Mouse (Mus musculus): ENCODE measurements around the gene Zmynd12. TPM values are rescaled to one million over a fixed set of nuclear protein-coding genes. Genes with fewer than 3 reads are reported as not detected.

Zmynd12 gene
- polyA plus RNA-seq, 1 experiment, result 0.53 TPM

GRCm38 (mm10) chr4:119417270-119417669 lies 5.3 kb upstream of the Zmynd12 start:
- no peak for TF ChIP-seq CTCF (IDR thresholded peaks at IDR 0.05; ENCODE audit: borderline replicate concordance, extremely low read depth, insufficient read depth, insufficient read length)
- TF ChIP-seq POLR2A (IDR thresholded peaks at IDR 0.05; ENCODE audit: borderline replicate concordance, extremely low read depth, insufficient read depth, insufficient read length, poor library complexity, severe bottlenecking), result no peak
- DNase-seq (ENCODE audit: low read depth), result no peak

- TF ChIP-seq POLR2A (IDR thresholded peaks at IDR 0.05; ENCODE audit: borderline replicate concordance, extremely low read depth, insufficient read depth, insufficient read length, poor library complexity, severe bottlenecking), result no peak
- TF ChIP-seq CTCF (IDR thresholded peaks at IDR 0.05; ENCODE audit: borderline replicate concordance, extremely low read depth, insufficient read depth, insufficient read length), result no peak
- DNase-seq (ENCODE audit: low read depth), result no peak
Measured at GRCm38 (mm10) chr4:119417894-119418293, 4.7 kb upstream of the Zmynd12 start.

GRCm38 (mm10) chr4:119421191-119421590 lies 1.4 kb upstream of the Zmynd12 start:
- TF ChIP-seq CTCF (IDR thresholded peaks at IDR 0.05; ENCODE audit: borderline replicate concordance, extremely low read depth, insufficient read depth, insufficient read length), result no peak
- TF ChIP-seq POLR2A (IDR thresholded peaks at IDR 0.05; ENCODE audit: borderline replicate concordance, extremely low read depth, insufficient read depth, insufficient read length, poor library complexity, severe bottlenecking), result no peak
- DNase-seq (ENCODE audit: low read depth), result no peak

- no peak for DNase-seq (ENCODE audit: low read depth)
- TF ChIP-seq CTCF (IDR thresholded peaks at IDR 0.05; ENCODE audit: borderline replicate concordance, extremely low read depth, insufficient read depth, insufficient read length), result no peak
- TF ChIP-seq POLR2A (IDR thresholded peaks at IDR 0.05; ENCODE audit: borderline replicate concordance, extremely low read depth, insufficient read depth, insufficient read length, poor library complexity, severe bottlenecking), result no peak
Measured at GRCm38 (mm10) chr4:119421921-119422293, 707 bp upstream of the Zmynd12 start.

GRCm38 (mm10) chr4:119425077-119425476 lies 2.5 kb downstream of the Zmynd12 start:
- TF ChIP-seq CTCF (IDR thresholded peaks at IDR 0.05; ENCODE audit: borderline replicate concordance, extremely low read depth, insufficient read depth, insufficient read length), result no peak
- no peak for TF ChIP-seq POLR2A (IDR thresholded peaks at IDR 0.05; ENCODE audit: borderline replicate concordance, extremely low read depth, insufficient read depth, insufficient read length, poor library complexity, severe bottlenecking)
- no peak for DNase-seq (ENCODE audit: low read depth)

GRCm38 (mm10) chr4:119425601-119426000 lies 3.0 kb downstream of the Zmynd12 start:
- no peak for TF ChIP-seq CTCF (IDR thresholded peaks at IDR 0.05; ENCODE audit: borderline replicate concordance, extremely low read depth, insufficient read depth, insufficient read length)
- TF ChIP-seq POLR2A (IDR thresholded peaks at IDR 0.05; ENCODE audit: borderline replicate concordance, extremely low read depth, insufficient read depth, insufficient read length, poor library complexity, severe bottlenecking), result no peak
- DNase-seq (ENCODE audit: low read depth), result no peak

- no peak for DNase-seq (ENCODE audit: low read depth)
- TF ChIP-seq POLR2A (IDR thresholded peaks at IDR 0.05; ENCODE audit: borderline replicate concordance, extremely low read depth, insufficient read depth, insufficient read length, poor library complexity, severe bottlenecking) (no peak), CTCF (IDR thresholded peaks at IDR 0.05; ENCODE audit: borderline replicate concordance, extremely low read depth, insufficient read depth, insufficient read length) (no peak)
Measured at GRCm38 (mm10) chr4:119427680-119428079, 5.1 kb downstream of the Zmynd12 start.

- TF ChIP-seq CTCF (IDR thresholded peaks at IDR 0.05; ENCODE audit: borderline replicate concordance, extremely low read depth, insufficient read depth, insufficient read length) (peak; percentile 63), POLR2A (IDR thresholded peaks at IDR 0.05; ENCODE audit: borderline replicate concordance, extremely low read depth, insufficient read depth, insufficient read length, poor library complexity, severe bottlenecking) (no peak)
Measured at GRCm38 (mm10) chr4:119430678-119431077, 8.1 kb downstream of the Zmynd12 start.

GRCm38 (mm10) chr4:119437936-119438335 lies 15.3 kb downstream of the Zmynd12 start:
- no peak for DNase-seq (ENCODE audit: low read depth)
- TF ChIP-seq CTCF (IDR thresholded peaks at IDR 0.05; ENCODE audit: borderline replicate concordance, extremely low read depth, insufficient read depth, insufficient read length) (no peak), POLR2A (IDR thresholded peaks at IDR 0.05; ENCODE audit: borderline replicate concordance, extremely low read depth, insufficient read depth, insufficient read length, poor library complexity, severe bottlenecking) (no peak)

More at GRCm38 (mm10) chr4:119430678-119431077, 8.1 kb downstream of the Zmynd12 start:
- peak; percentile 42 for DNase-seq (ENCODE audit: low read depth)

- TF ChIP-seq CTCF (IDR thresholded peaks at IDR 0.05; ENCODE audit: borderline replicate concordance, extremely low read depth, insufficient read depth, insufficient read length), result no peak
- no peak for TF ChIP-seq POLR2A (IDR thresholded peaks at IDR 0.05; ENCODE audit: borderline replicate concordance, extremely low read depth, insufficient read depth, insufficient read length, poor library complexity, severe bottlenecking)
Measured at GRCm38 (mm10) chr4:119441836-119442235, 19.2 kb downstream of the Zmynd12 start.

GRCm38 (mm10) chr4:119442539-119442938 lies 19.9 kb downstream of the Zmynd12 start:
- DNase-seq (ENCODE audit: low read depth), result no peak
- no peak for TF ChIP-seq POLR2A (IDR thresholded peaks at IDR 0.05; ENCODE audit: borderline replicate concordance, extremely low read depth, insufficient read depth, insufficient read length, poor library complexity, severe bottlenecking)

More at GRCm38 (mm10) chr4:119441836-119442235, 19.2 kb downstream of the Zmynd12 start:
- no peak for DNase-seq (ENCODE audit: low read depth)

- DNase-seq (ENCODE audit: low read depth), result no peak
Measured at GRCm38 (mm10) chr4:119447261-119447660, 24.6 kb downstream of the Zmynd12 start.

More at GRCm38 (mm10) chr4:119447261-119447660, 24.6 kb downstream of the Zmynd12 start:
- TF ChIP-seq CTCF (IDR thresholded peaks at IDR 0.05; ENCODE audit: borderline replicate concordance, extremely low read depth, insufficient read depth, insufficient read length) (no peak), POLR2A (IDR thresholded peaks at IDR 0.05; ENCODE audit: borderline replicate concordance, extremely low read depth, insufficient read depth, insufficient read length, poor library complexity, severe bottlenecking) (no peak)

All from brain, embryonic 14.5 days (tissue).